Mouse (Mus musculus): ENCODE measurements around the gene Tbc1d22a. TPM values are rescaled to one million over a fixed set of nuclear protein-coding genes. Genes with fewer than 3 reads are reported as not detected.

Gene Tbc1d22a
- polyA plus RNA-seq, 1 experiment = 31.7 TPM

DNA sequence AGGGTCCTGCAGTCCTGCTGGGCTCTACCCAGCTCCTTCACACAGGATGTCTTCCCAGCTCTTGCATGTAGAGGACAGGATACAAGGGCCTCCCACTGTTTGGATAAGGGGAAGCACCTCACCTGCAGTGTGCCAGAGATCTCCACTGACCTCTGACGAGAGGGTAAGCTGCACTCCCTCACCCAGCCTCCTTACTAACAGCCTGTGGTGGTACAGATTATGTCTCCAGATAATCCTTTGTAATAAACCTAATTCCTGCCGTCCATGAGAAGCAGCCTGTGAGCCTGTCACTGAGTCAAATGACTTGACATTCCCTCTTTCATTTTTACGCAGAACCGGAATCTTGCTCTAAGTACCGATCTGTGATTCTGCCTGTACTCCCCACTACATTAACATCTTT, 260.7 kb downstream of the Tbc1d22a start:
- no peaks in the 10 kb centered on the region for H3K36me3 ChIP-seq (ENCODE audit: control insufficient read depth, insufficient read depth, low read length)

DNA sequence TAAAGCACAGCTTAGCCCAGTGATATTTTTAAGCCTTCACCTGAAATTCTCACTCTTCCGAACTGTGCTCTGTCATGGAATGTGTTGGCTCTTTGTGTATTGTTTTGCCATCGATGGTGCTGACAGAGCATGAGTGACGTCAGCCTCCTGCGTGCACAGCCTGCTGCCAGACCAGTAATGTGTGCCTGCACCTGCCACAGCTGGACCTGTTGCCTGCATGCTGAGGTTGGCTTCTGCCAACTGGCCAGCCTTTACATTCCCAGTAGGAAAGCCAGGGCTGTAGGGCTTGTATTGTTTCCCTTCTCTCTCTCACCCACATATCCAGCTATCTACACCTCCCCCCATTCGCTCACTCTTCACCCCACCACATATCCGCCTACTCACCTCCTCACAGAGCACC, 262.2 kb downstream of the Tbc1d22a start:
- no peaks in the 10 kb centered on the region for H3K36me3 ChIP-seq (ENCODE audit: control insufficient read depth, insufficient read depth, low read length)
- no peak for DNase-seq
- no peak for TF ChIP-seq POLR2A (IDR thresholded peaks at IDR 0.05; ENCODE audit: low read depth, low read length)
- TF ChIP-seq CTCF (conservative IDR thresholded peaks at IDR 0.05; ENCODE audit: insufficient read depth, insufficient read length, low read depth, low read length) = no peak
- WGBS = 85% methylated on average over 6 of the region's 6 CpGs
- 0 out of 2 replicates have a peak, but pooled peaks cover 3% of the 10 kb centered on the region for H3K4me1 ChIP-seq (ENCODE audit: control insufficient read depth, insufficient read depth, low read length)
- H3K4me3 ChIP-seq (ENCODE audit: insufficient read depth, low read depth, low read length) = no peak overlapping the region
- no peak overlapping the region for H3K27ac ChIP-seq (ENCODE audit: insufficient read depth, low read depth, low read length)
- no peaks in the 10 kb centered on the region for H3K27me3 ChIP-seq (replicated peaks; ENCODE audit: control insufficient read depth, insufficient read depth, low read length)

More for the DNA sequence above, 260.7 kb downstream of the Tbc1d22a start:
- Histone ChIP-seq H3K4me3 (ENCODE audit: insufficient read depth, low read depth, low read length) (no peak overlapping the region), H3K27ac (ENCODE audit: insufficient read depth, low read depth, low read length) (no peak overlapping the region), H3K4me1 (ENCODE audit: control insufficient read depth, insufficient read depth, low read length) (0 out of 2 replicates have a peak, but pooled peaks cover 3% of the 10 kb centered on the region), H3K27me3 (replicated peaks; ENCODE audit: control insufficient read depth, insufficient read depth, low read length) (no peaks in the 10 kb centered on the region)
- DNase-seq = no peak
- 80% methylated on average over 5 of the region's 5 CpGs for WGBS
- TF ChIP-seq CTCF (conservative IDR thresholded peaks at IDR 0.05; ENCODE audit: insufficient read depth, insufficient read length, low read depth, low read length) = no peak
- TF ChIP-seq POLR2A (IDR thresholded peaks at IDR 0.05; ENCODE audit: low read depth, low read length) = no peak

DNA sequence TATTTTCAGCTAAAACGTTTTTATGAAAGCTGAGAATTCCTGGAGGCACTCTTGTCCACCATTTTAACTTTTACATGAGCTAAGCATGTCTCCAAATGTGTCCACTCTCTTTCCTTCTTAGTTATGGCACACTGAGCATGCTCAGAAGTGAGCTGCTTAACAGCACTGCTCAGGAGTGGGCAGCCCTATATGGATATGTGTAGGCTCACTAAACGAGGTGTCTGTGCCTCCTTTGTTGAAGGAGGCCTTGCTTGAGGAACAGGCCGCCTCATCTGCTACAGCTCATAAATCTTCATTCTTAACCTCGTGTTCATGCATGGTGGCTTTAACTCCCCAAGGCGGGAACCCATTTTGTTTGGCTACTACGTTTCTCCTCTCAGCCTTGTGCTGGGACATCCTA, 262.8 kb downstream of the Tbc1d22a start:
- Histone ChIP-seq H3K27me3 (replicated peaks; ENCODE audit: control insufficient read depth, insufficient read depth, low read length) (no peaks in the 10 kb centered on the region), H3K4me1 (ENCODE audit: control insufficient read depth, insufficient read depth, low read length) (0 out of 2 replicates have a peak, but pooled peaks cover 3% of the 10 kb centered on the region), H3K36me3 (ENCODE audit: control insufficient read depth, insufficient read depth, low read length) (no peaks in the 10 kb centered on the region), H3K27ac (ENCODE audit: insufficient read depth, low read depth, low read length) (no peak overlapping the region), H3K4me3 (ENCODE audit: insufficient read depth, low read depth, low read length) (no peak overlapping the region)
- whole genome bisulfite sequencing = 39% methylated on average over 6 of the region's 6 CpGs
- TF ChIP-seq CTCF (conservative IDR thresholded peaks at IDR 0.05; ENCODE audit: insufficient read depth, insufficient read length, low read depth, low read length) (no peak), POLR2A (IDR thresholded peaks at IDR 0.05; ENCODE audit: low read depth, low read length) (no peak)
- no peak for DNase-seq

DNA sequence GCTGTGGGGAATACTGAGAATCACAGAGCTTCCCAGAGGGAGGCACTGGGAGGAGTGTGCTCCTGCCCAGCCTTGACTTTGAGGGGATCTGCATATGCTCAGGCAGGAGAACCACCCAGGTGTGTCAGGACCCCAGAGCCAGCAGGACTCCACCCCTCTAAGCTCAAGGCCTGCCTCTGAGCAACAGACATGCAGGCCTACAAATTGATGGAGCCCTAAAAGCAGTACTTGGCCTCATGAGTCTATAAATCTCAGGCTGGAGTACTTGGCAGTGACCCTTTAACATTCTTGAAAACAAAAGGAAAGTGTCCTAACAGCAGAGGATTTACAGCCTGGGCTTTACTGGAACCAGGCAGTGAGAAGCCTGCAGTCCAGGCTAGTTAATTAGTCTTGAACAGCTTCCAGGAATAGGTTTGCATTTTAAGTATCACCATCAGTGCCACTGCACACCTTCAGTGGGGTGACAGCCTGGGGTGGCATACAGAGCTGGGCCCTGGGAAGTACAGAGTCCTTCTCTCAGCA, 263.3 kb downstream of the Tbc1d22a start:
- no peak for TF ChIP-seq POLR2A (IDR thresholded peaks at IDR 0.05; ENCODE audit: low read depth, low read length)
- TF ChIP-seq CTCF (conservative IDR thresholded peaks at IDR 0.05; ENCODE audit: insufficient read depth, insufficient read length, low read depth, low read length) = no peak
- no peak overlapping the region for H3K27ac ChIP-seq (ENCODE audit: insufficient read depth, low read depth, low read length)
- 0 out of 2 replicates have a peak, but pooled peaks cover 3% of the 10 kb centered on the region for H3K4me1 ChIP-seq (ENCODE audit: control insufficient read depth, insufficient read depth, low read length)
- peak; percentile 33 for DNase-seq
- no peak overlapping the region for H3K4me3 ChIP-seq (ENCODE audit: insufficient read depth, low read depth, low read length)
- no peaks in the 10 kb centered on the region for H3K36me3 ChIP-seq (ENCODE audit: control insufficient read depth, insufficient read depth, low read length)
- H3K27me3 ChIP-seq (replicated peaks; ENCODE audit: control insufficient read depth, insufficient read depth, low read length) = no peaks in the 10 kb centered on the region

DNA sequence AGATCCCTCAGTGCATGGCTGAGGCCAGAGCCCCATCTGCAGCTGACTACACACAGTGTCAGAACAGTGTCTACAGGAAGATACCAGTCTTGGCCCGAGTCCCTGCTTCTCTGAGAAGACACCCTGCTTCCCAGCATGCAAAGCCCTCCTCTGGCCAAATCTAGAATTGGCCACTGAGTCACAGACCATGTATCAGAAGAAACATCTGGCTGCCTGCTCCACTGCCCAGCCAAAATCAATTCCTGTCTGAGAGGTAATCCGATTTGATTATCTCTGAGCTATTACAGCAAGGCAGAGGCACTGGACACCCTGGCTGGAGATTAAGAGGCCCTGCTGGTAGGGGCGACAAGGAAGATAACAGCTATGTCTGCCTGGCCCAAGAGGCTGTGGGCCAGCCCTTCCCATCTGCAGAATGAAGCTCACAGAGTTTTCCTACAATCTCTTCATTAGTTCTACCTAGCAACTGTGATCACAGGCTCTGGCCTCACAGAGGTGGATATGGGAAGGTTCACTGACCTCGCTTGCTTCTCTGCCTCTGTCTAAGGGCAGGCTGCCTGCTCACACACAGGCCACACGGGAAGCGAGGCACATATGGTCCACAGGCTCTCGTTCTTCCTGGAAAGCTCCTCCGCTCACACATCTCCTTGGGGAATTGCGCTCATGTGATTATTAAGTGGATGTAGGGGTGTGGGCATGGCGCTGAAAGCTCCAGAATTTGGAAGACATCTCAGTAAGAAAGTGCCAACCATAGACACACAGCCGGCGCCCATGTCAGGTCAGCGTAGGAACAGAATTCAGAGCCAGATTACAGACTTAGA, 264.6 kb downstream of the Tbc1d22a start:
- Histone ChIP-seq H3K27ac (ENCODE audit: insufficient read depth, low read depth, low read length) (no peak overlapping the region), H3K4me1 (ENCODE audit: control insufficient read depth, insufficient read depth, low read length) (0 out of 2 replicates have a peak, but pooled peaks cover 3% of the 10 kb centered on the region), H3K36me3 (ENCODE audit: control insufficient read depth, insufficient read depth, low read length) (no peaks in the 10 kb centered on the region), H3K27me3 (replicated peaks; ENCODE audit: control insufficient read depth, insufficient read depth, low read length) (no peaks in the 10 kb centered on the region), H3K4me3 (ENCODE audit: insufficient read depth, low read depth, low read length) (no peak overlapping the region)
- peak; percentile 6 for DNase-seq
- TF ChIP-seq CTCF (conservative IDR thresholded peaks at IDR 0.05; ENCODE audit: insufficient read depth, insufficient read length, low read depth, low read length) = no peak
- TF ChIP-seq POLR2A (IDR thresholded peaks at IDR 0.05; ENCODE audit: low read depth, low read length) = no peak
- 75% methylated on average over 13 of the region's 13 CpGs for WGBS

DNA sequence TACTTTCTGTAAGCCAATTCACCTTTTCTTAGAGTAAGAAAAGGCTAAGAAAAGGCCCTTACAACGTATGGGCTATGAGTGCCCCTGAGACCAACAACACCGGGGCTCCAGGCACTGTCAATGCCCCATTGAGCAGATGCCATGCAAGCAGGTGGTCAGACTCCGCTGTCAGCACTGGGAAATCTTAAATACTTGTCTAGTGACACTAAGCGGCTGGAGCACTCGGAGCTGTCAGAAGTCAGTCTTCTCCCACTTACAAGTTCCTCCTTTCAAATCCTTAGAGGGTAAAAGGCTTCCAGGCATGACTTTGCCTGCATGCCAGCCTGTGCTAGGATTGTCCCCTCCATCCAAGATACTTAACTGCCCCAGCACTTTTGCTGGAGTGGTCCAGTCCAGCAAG, 268.1 kb downstream of the Tbc1d22a start:
- WGBS = 71% methylated on average over 5 of the region's 5 CpGs
- TF ChIP-seq POLR2A (IDR thresholded peaks at IDR 0.05; ENCODE audit: low read depth, low read length) (no peak), CTCF (conservative IDR thresholded peaks at IDR 0.05; ENCODE audit: insufficient read depth, insufficient read length, low read depth, low read length) (no peak)
- no peaks in the 10 kb centered on the region for H3K27me3 ChIP-seq (replicated peaks; ENCODE audit: control insufficient read depth, insufficient read depth, low read length)
- no peak for DNase-seq
- H3K4me3 ChIP-seq (ENCODE audit: insufficient read depth, low read depth, low read length) = no peak overlapping the region
- H3K36me3 ChIP-seq (ENCODE audit: control insufficient read depth, insufficient read depth, low read length) = no peaks in the 10 kb centered on the region
- H3K27ac ChIP-seq (ENCODE audit: insufficient read depth, low read depth, low read length) = no peak overlapping the region
- H3K4me1 ChIP-seq (ENCODE audit: control insufficient read depth, insufficient read depth, low read length) = 0 out of 2 replicates have a peak, but pooled peaks cover 1% of the 10 kb centered on the region

DNA sequence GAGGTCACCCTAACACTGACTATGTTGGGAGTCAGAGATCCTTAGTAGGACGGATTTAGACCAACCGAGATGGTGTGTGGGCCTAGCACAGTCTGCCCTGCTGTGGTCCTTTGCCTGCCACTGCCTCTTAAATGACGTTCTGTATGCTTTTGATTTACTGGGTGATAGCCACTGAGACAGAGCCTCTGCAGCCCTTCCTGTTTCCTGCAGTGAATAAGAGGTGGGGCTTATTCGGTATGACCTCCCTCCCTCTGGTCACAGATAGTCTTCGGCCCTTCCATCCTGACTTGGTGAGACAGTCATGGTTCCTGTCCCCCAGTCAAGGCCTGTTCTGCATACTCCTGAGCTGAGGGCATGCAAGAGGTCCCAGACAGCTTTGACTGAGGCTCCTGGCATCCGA, 271.6 kb downstream of the Tbc1d22a start:
- no peak for DNase-seq
- WGBS = 71% methylated on average over 6 of the region's 6 CpGs

More for the DNA sequence above, 271.6 kb downstream of the Tbc1d22a start:
- Histone ChIP-seq H3K27me3 (replicated peaks; ENCODE audit: control insufficient read depth, insufficient read depth, low read length) (no peaks in the 10 kb centered on the region), H3K4me3 (ENCODE audit: insufficient read depth, low read depth, low read length) (no peak overlapping the region), H3K27ac (ENCODE audit: insufficient read depth, low read depth, low read length) (no peak overlapping the region), H3K36me3 (ENCODE audit: control insufficient read depth, insufficient read depth, low read length) (no peaks in the 10 kb centered on the region), H3K4me1 (ENCODE audit: control insufficient read depth, insufficient read depth, low read length) (no peaks in the 10 kb centered on the region)
- no peak for TF ChIP-seq POLR2A (IDR thresholded peaks at IDR 0.05; ENCODE audit: low read depth, low read length)
- no peak for TF ChIP-seq CTCF (conservative IDR thresholded peaks at IDR 0.05; ENCODE audit: insufficient read depth, insufficient read length, low read depth, low read length)

Measured in kidney, adult 2 months (tissue).